Mouse (Mus musculus): ENCODE data around the gene Tmod1.

GRCm38 (mm10) chr4:46094916-46095825 lies 56.4 kb downstream of the Tmod1 start:
- TF ChIP-seq CTCF (IDR thresholded peaks at IDR 0.05; ENCODE audit: extremely low read depth, insufficient read depth, low read length) (no peak), POLR2A (IDR thresholded peaks at IDR 0.05; ENCODE audit: extremely low read depth, insufficient read depth, low read length) (no peak)
